In the genomic region with DNA sequence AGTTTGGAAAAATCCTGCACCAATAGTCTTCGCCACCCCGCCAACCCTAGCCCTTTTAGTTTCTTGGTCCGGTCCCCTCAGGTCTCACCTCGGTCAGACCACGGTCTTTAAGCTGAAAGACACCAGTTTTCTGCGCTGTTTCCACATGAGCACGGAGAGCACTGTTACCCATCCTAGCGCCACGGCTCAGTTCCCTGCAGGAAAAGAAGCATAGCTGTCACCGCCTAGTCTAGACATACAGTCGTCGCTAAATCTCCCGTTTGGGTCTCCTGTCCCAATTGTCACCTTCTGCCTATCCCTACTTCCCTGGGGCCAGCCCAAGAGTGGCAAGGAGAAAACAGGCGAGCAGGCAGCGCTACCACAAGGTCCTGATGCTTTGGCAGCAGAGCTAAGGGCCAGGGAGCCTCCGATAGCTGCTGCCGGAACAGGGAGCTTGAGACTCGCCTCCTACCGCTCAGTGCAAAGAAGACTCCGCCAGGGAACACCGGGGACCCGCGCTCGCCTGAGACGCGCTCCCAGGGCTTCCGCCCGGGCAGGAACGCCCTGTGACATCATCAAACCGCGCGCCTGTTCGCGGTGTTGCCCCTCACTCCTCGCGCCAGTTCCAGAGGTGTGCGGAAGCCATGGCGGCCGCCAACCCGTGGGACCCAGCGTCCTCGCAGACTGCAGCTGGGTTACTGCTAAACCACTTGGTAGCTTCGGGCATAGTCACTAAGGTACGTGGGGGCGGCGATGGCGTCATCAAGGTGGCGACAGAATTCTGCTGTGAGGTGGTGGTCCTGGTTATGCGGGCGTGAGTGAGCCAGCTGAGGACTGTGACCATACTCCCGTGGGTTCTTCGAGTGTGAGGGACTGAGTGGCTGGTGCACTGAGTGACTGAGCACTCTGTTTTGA, we compare ENCODE assay signal across 1 mouse cellular context.
TF ChIP-seq lines count a peak whose summit lies in the region.

Gene Haus2, plus strand, starts transcription at position 554 of the 894 bp plus-strand sequence.
Gene Lrrc57, minus strand, starts transcription at position 691 of the 894 bp plus-strand sequence.

TF ChIP-seq in CH12.LX, 34 proteins besides CTCF, POLR2A, EP300 and RAD21 (continued from another document):
- TF ChIP-seq TBP (conservative IDR thresholded peaks at IDR 0.05; ENCODE audit: low read depth, low read length) (peak; percentile 71; the same call in 1 of the 2 replicates), CHD1 (IDR thresholded peaks at IDR 0.05; ENCODE audit: low read depth, low read length) (no peak), UBTF (IDR thresholded peaks at IDR 0.05; ENCODE audit: low read depth, low read length) (0 out of 2 replicates have a peak, but pooled peaks have one; percentile 36), BHLHE40 (IDR thresholded peaks at IDR 0.05; ENCODE audit: low read depth, low read length) (no peak), JUN (IDR thresholded peaks at IDR 0.05; ENCODE audit: insufficient read depth, low read depth, low read length) (no peak), NRF1 (IDR thresholded peaks at IDR 0.05; ENCODE audit: low read depth, low read length) (peak; percentile 45), GABPA (IDR thresholded peaks at IDR 0.05; ENCODE audit: insufficient replicate concordance, low read depth, low read length) (no peak), ETS1 (conservative IDR thresholded peaks at IDR 0.05; ENCODE audit: low read depth, low read length) (peak; percentile 29), ZC3H11A (IDR thresholded peaks at IDR 0.05; ENCODE audit: low read depth, low read length) (no peak), HCFC1 (IDR thresholded peaks at IDR 0.05; ENCODE audit: low read depth, low read length) (peak; percentile 84), ZNF384 (IDR thresholded peaks at IDR 0.05; ENCODE audit: low read depth, low read length) (no peak), JUND (conservative IDR thresholded peaks at IDR 0.05; ENCODE audit: low read depth, low read length) (no peak), RCOR1 (conservative IDR thresholded peaks at IDR 0.05; ENCODE audit: low read depth, low read length) (no peak), TCF12 (IDR thresholded peaks at IDR 0.05; ENCODE audit: low read depth, low read length) (peak; percentile 74), ELF1 (IDR thresholded peaks at IDR 0.05; ENCODE audit: low read depth, low read length) (peak; percentile 92), MEF2A (IDR thresholded peaks at IDR 0.05; ENCODE audit: borderline replicate concordance, low read depth, low read length) (peak; percentile 66; the same call in 1 of the 2 replicates), E2F4 (IDR thresholded peaks at IDR 0.05; ENCODE audit: insufficient replicate concordance, low read depth, low read length) (peak; percentile 85; the same call in 1 of the 2 replicates), MYC (IDR thresholded peaks at IDR 0.05; ENCODE audit: low read depth, low read length) (peak; percentile 46; the same call in 1 of the 2 replicates), MAZ (IDR thresholded peaks at IDR 0.05; ENCODE audit: low read depth, low read length) (peak; percentile 61; the same call in 1 of the 2 replicates), MAX (IDR thresholded peaks at IDR 0.05; ENCODE audit: low read length) (peak; percentile 72), SMC3 (IDR thresholded peaks at IDR 0.05; ENCODE audit: low read depth, low read length) (no peak), PAX5 (IDR thresholded peaks at IDR 0.05; ENCODE audit: low read length) (no peak), SIN3A (IDR thresholded peaks at IDR 0.05; ENCODE audit: low read length) (peak; percentile 91), ZKSCAN1 (IDR thresholded peaks at IDR 0.05; ENCODE audit: borderline replicate concordance, low read depth, low read length) (no peak), POLR2AphosphoS2 (IDR thresholded peaks at IDR 0.05; ENCODE audit: low read depth, low read length) (peak; percentile 58; the same call in 1 of the 2 replicates)
TF ChIP-seq in CH12.LX: peak in this region for 20.
